Mouse (Mus musculus) left cerebral cortex, postnatal 36 days (tissue): ENCODE results near the gene Calml3. TPM values are rescaled to one million over a fixed set of nuclear protein-coding genes. Genes with fewer than 3 reads are reported as not detected.

Source experiments
- total RNA-seq, 2 experiments: library from RNA; stranded (reverse); gene quantifications; 2 replicates each; pipeline ENCODE4 v1.2.3; 2021

Calml3 gene
- total RNA-seq, 2 experiments from 2014 or later = not detected

Other genes starting within 250 kb of the Calml3 start
- 10 to 100 TPM; 23.2 to 29.2 TPM for gene Fam208b, start 193.2 kb downstream of the Calml3 start, total RNA-seq
- 10 to 100 TPM; 47.6 to 51.9 TPM for gene Asb13, start 170.3 kb downstream of the Calml3 start, total RNA-seq
- gene Calm4, start 33.4 kb upstream of the Calml3 start, total RNA-seq = not detected
- gene Calm5, start 49.9 kb upstream of the Calml3 start, total RNA-seq = not detected
- 10 to 100 TPM; 50.6 to 53.3 TPM for gene Net1, start 113.9 kb upstream of the Calml3 start, total RNA-seq
- not detected for gene Tubal3, start 114.0 kb upstream of the Calml3 start, total RNA-seq
- gene Ucn3, start 141.0 kb upstream of the Calml3 start, total RNA-seq = under 1 TPM in 1 of 2 experiments, not detected in 1; 0.27 TPM
- 1 to 10 TPM in 1 of 2 experiments, under 1 TPM in 1; 0.82 to 2.3 TPM for gene Akr1c14, start 244.7 kb upstream of the Calml3 start, total RNA-seq